Mouse (Mus musculus) neural tube, embryonic 11.5 days (tissue): Measurements from ENCODE around the gene Taco1. TPM values are rescaled to one million over a fixed set of nuclear protein-coding genes. Genes with fewer than 3 reads are reported as not detected.
A peak's percentile ranks its signal among the peaks of the same experiment; 100 is the strongest.

Experiments
- ATAC-seq: fragments of 200-750 bp; cut with Nextera tagmentation; 2 replicates; pipeline ENCODE4 v1.8.0; 2017; ENCODE audit warnings: moderate number of reproducible peaks, mild to moderate bottlenecking, moderate TSS enrichment, moderate library complexity; ENCODE audit not compliant: insufficient read depth, low FRiP score, low TSS enrichment
- DNase-seq: peaks from one replicate; pipeline ENCODE4 v3.0.0-alpha.2; 2015; ENCODE audit warnings: low spot score
- H3K27ac ChIP-seq: fragments of 300-500 bp; sonication (generic); 2 replicates; pipeline ENCODE4 v1.5.1; 2014; ENCODE audit warnings: low read depth, mild to moderate bottlenecking, low read length
- H3K27me3 ChIP-seq: fragments of 300-500 bp; sonication (generic); 2 replicates; pipeline ENCODE4 v1.6.1; 2014; ENCODE audit warnings: mild to moderate bottlenecking, low read length, mixed read lengths; ENCODE audit not compliant: control insufficient read depth, insufficient read depth
- H3K36me3 ChIP-seq: fragments of 300-500 bp; sonication (generic); 2 replicates; pipeline ENCODE4 v1.6.1; 2014; ENCODE audit warnings: mild to moderate bottlenecking, low read length, moderate library complexity, mixed read lengths; ENCODE audit not compliant: control insufficient read depth, insufficient read depth
- H3K4me1 ChIP-seq: fragments of 300-500 bp; sonication (generic); 2 replicates; pipeline ENCODE4 v1.6.1; 2014; ENCODE audit warnings: low read length, mixed read lengths; ENCODE audit not compliant: control insufficient read depth, insufficient read depth
- H3K4me2 ChIP-seq: fragments of 300-500 bp; sonication (generic); 2 replicates; pipeline ENCODE4 v1.6.1; 2014; ENCODE audit warnings: low read depth, mild to moderate bottlenecking, moderate library complexity
- H3K4me3 ChIP-seq: fragments of 300-500 bp; sonication (generic); 2 replicates; pipeline ENCODE4 v1.5.1; 2014; ENCODE audit warnings: low read depth, low read length
- H3K9ac ChIP-seq: fragments of 300-500 bp; sonication (generic); 2 replicates; pipeline ENCODE4 v1.6.1; 2014; ENCODE audit warnings: mild to moderate bottlenecking, low read length
- H3K9me3 ChIP-seq: fragments of 300-500 bp; sonication (generic); 2 replicates; pipeline ENCODE4 v1.6.1; 2016; ENCODE audit warnings: low read length; ENCODE audit not compliant: control insufficient read depth
- WGBS: fragments of 180-500 bp; shearing (Covaris S2); extraction: QIAGEN DNeasy Blood & Tissue Kit; methylation state at CpG from one replicate; pipeline ENCODE4 v1.1.7; 2014; 5-methylcytosine and 5-hydroxymethylcytosine counted together
- polyA plus RNA-seq: library from polyadenylated mRNA; unstranded; fragments of >200 nt; fragmentation: Nextera tagmentation; extraction: Ambion mirVana; gene quantifications from 2 replicates; pipeline ENCODE4 v1.2.1, GENCODE M21; 2014

Taco1 gene
- polyA plus RNA-seq, 1 experiment from 2014 or later: 7.9 TPM

DNA sequence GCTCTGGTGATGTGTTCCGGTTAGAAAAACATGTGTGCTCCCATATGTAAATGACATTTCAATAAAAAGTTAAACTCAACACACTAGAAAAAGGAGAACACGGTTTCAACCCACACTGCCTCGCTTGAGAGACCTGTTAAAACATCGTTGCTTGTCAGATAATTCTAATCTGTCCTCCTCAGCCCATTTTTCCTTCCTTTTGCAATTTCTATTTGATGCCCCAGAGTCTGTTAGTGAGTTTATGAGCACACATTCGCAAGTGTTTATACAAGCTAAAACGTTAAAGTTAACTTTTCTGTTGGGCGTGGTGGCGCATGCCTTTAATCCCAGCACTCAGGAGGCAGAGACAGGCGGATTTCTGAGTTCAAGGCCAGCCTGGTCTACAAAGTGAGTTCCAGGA, 30.9 kb upstream of the Taco1 start:
- 92% methylated on average over 9 of the region's 9 CpGs for whole genome bisulfite sequencing
- no peak for ATAC-seq
- no peaks in the 10 kb centered on the region for H3K9me3 ChIP-seq

DNA sequence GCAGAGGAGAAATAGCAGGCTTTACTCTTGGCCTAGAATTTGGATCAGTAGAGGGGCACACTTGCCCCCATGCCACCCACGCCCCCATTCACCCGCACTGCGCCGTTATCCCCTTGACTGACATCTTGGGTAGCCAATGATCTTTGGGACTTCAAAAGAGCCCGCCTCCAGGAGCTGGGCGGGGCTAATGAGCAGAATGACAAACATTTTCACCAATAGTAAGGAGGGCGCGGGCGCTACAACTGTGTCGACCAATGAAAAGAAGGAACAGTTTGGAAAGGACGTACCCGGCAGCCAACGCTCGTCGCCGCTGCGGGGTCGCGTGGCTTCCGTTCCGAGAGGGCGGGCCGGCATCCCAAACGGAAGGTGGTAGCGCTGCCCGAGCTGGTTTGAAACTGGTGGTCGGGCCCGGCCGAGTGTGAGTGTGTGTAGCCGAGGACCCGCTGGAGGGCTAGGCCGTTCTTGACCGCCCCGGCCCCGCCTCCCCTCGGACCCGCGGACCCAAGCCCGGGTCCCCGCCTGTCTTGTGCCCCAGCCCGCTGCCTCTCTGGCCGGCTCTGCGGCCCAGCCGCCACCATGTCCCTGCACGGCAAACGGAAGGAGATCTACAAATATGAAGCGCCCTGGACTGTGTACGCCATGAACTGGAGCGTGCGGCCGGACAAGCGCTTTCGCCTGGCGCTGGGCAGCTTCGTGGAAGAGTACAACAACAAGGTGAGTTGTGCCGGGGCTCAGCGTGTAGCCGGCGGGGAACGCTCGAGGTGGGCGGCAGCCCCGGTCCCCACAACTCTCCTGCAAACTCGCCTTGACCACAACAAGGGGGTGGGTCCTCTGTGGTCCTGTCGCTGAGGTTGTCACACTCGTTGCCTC, 29.1 kb upstream of the Taco1 start, which contains the start of gene Dcaf7:
TSS of gene Dcaf7 (plus strand) at position 325 of the 870 bp plus-strand sequence.
- peak; percentile 99 for ATAC-seq
- no peaks in the 10 kb centered on the region for H3K9me3 ChIP-seq
- DNase-seq: peak; percentile 99
- no peaks in the 10 kb centered on the region for H3K27me3 ChIP-seq
- H3K9ac ChIP-seq: peak within 1 kb of the TSS; percentile 84
- peak within 1 kb of the TSS; percentile 78 for H3K27ac ChIP-seq
- H3K4me3 ChIP-seq: peak within 1 kb of the TSS; percentile 100
- H3K4me1 ChIP-seq: peaks cover 6% of the 10 kb centered on the region
- WGBS: under 1% methylated on average over 65 of the region's 66 CpGs
- no peaks in the 10 kb centered on the region for H3K36me3 ChIP-seq
- H3K4me2 ChIP-seq: peak within 1 kb of the TSS; percentile 84

More for the DNA sequence above, 30.9 kb upstream of the Taco1 start:
- Histone ChIP-seq H3K27ac (no peak overlapping the region), H3K4me2 (no peak overlapping the region), H3K4me3 (no peak overlapping the region), H3K9ac (no peak overlapping the region), H3K27me3 (no peaks in the 10 kb centered on the region), H3K4me1 (peaks cover 6% of the 10 kb centered on the region), H3K36me3 (no peaks in the 10 kb centered on the region)
- no peak for DNase-seq

DNA sequence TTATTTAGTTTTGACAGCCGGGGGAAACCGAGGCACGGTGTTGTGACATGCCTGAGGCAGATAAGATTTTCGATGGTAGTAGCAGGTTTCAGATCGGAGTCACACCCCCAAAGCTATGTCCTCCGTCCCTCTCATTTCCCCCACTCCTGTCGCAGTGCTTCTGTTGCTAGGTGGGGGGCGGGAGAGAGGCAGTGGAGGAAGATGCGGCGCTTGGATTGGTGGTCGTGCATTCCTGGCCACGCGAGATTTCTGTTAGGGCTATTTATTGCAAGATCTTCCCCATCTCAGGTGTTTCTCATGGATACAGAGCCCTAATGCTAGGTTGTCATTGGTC, 28.5 kb upstream of the Taco1 start:
- peak; percentile 65 for DNase-seq
- peak; percentile 21; the same call in 1 of the 2 replicates for ATAC-seq
- H3K4me1 ChIP-seq: peaks cover 6% of the 10 kb centered on the region
- peak overlapping the region; percentile 100 for H3K4me3 ChIP-seq
- no peaks in the 10 kb centered on the region for H3K36me3 ChIP-seq
- WGBS: under 1% methylated on average over 13 of the region's 13 CpGs
- H3K27ac ChIP-seq: peak overlapping the region; percentile 78
- H3K9ac ChIP-seq: peak overlapping the region; percentile 84
- H3K4me2 ChIP-seq: peak overlapping the region; percentile 84
- H3K27me3 ChIP-seq: no peaks in the 10 kb centered on the region
- H3K9me3 ChIP-seq: no peaks in the 10 kb centered on the region

DNA sequence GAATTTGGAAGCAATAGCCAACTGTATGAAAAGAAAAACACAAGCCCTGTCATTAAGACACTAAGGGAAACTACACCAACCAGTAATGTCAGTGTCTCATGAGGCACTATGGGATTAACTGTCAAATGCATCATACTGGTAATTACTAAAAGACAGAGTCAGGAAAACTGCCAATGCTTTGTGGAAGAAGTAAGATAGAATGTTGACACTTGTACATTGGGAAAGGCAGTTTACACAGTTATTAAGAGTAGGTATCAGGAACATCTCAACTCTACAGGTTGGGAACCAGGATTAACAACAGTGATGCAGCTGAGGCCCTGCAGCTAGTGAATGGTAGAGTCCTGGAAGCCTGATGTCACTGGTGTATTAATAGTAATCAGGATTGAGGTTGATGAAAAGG, 21.5 kb upstream of the Taco1 start:
- Histone ChIP-seq H3K27me3 (no peaks in the 10 kb centered on the region), H3K4me1 (no peaks in the 10 kb centered on the region), H3K9me3 (no peaks in the 10 kb centered on the region), H3K9ac (no peak overlapping the region), H3K36me3 (peaks cover 5% of the 10 kb centered on the region), H3K4me2 (no peak overlapping the region), H3K27ac (no peak overlapping the region), H3K4me3 (no peak overlapping the region)
- ATAC-seq (no peak), DNase-seq (no peak)

DNA sequence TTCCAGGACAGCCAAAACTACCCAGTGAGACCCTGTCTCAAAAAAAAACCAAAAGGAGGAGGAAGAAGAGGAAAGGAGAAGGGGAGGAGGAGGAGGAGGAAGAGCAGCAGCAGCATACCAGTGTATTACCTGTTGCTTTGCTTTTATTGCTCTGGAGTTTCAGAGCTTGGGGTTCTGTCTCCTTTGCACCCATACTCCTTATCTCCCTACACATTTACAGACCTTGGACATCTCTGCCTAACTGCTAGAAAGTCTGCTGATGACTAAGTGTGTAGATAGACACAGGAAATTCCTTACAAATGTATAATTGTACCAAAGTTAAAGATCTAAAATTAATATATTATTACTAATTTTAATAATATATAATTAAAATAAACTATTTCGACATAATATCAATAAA, 20.6 kb upstream of the Taco1 start:
- no peak overlapping the region for H3K9ac ChIP-seq
- H3K27me3 ChIP-seq: no peaks in the 10 kb centered on the region
- WGBS: 95% methylated on average over 1 of the region's 1 CpGs
- no peak overlapping the region for H3K4me2 ChIP-seq
- no peak overlapping the region for H3K27ac ChIP-seq
- no peaks in the 10 kb centered on the region for H3K9me3 ChIP-seq
- ATAC-seq: no peak
- DNase-seq: no peak
- no peaks in the 10 kb centered on the region for H3K4me1 ChIP-seq
- H3K36me3 ChIP-seq: peaks cover 5% of the 10 kb centered on the region
- H3K4me3 ChIP-seq: no peak overlapping the region

DNA sequence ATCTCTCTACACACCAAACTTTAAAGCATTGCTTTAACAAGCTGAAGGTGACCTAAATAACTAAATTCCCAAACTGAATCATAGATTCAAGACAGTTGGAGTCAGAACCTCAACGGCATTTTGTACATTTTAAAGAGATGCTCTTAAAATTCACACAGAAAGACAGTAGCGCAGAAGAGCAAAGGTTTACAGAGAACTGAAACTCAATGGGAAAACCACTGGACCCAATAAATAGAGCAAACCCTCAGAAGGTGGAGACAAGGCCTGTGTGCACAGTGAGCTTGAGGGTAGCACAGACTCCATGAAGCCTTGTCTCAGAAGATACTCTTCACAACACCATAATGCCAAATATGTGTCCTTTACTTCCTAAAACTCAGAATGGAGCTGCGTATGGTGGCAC, 20.1 kb upstream of the Taco1 start:
- Histone ChIP-seq H3K4me3 (no peak overlapping the region), H3K4me2 (no peak overlapping the region), H3K9me3 (no peaks in the 10 kb centered on the region), H3K4me1 (no peaks in the 10 kb centered on the region), H3K36me3 (peaks cover 5% of the 10 kb centered on the region), H3K27me3 (no peaks in the 10 kb centered on the region), H3K9ac (no peak overlapping the region), H3K27ac (no peak overlapping the region)
- DNase-seq: no peak
- WGBS: 97% methylated on average over 3 of the region's 3 CpGs
- no peak for ATAC-seq

DNA sequence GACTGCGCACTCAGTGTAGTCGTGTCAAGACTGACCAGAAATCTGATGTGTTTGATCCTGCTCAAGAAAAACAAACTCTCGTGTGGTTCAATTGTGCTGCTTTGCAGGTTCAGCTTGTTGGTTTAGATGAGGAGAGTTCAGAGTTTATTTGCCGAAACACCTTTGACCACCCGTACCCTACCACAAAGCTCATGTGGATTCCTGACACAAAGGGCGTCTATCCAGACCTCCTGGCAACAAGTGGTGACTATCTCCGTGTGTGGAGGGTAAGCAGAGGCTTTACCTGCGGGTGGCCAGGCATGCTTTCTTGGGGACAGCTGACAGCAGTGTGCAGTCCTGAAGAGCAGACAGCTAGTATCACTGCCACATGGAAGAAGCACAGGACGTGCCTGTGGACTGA, 19.3 kb upstream of the Taco1 start:
- Histone ChIP-seq H3K4me1 (no peaks in the 10 kb centered on the region), H3K27me3 (no peaks in the 10 kb centered on the region), H3K9me3 (no peaks in the 10 kb centered on the region), H3K4me2 (no peak overlapping the region), H3K36me3 (peaks cover 8% of the 10 kb centered on the region), H3K27ac (no peak overlapping the region), H3K9ac (no peak overlapping the region), H3K4me3 (no peak overlapping the region)
- WGBS: 89% methylated on average over 9 of the region's 9 CpGs
- DNase-seq: no peak
- ATAC-seq: no peak

DNA sequence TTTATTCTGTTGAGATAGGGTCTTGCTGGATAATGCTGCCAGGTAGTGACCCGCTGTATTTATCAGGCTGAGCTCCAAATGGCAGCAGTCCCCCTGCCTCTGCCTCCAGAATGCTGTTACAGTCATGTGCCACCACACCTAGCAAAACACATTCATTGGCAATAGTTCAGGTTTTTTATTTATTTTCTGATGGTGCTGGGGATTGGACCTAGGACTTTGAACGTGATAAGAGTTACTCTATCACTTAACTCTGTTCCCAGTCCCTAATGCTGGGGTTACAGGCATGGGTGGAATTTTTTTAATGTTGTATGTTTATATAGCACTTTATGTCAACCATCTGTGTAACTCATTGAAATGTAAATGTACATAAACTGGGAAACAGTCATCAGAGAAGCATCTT, 11.9 kb upstream of the Taco1 start:
- ATAC-seq (no peak), DNase-seq (no peak)
- no peak overlapping the region for H3K4me3 ChIP-seq
- H3K36me3 ChIP-seq: peaks cover 15% of the 10 kb centered on the region; the same call in 1 of the 2 replicates
- no peak overlapping the region for H3K27ac ChIP-seq
- no peaks in the 10 kb centered on the region for H3K27me3 ChIP-seq
- no peak overlapping the region for H3K9ac ChIP-seq
- 98% methylated on average over 2 of the region's 2 CpGs for WGBS
- no peaks in the 10 kb centered on the region for H3K4me1 ChIP-seq
- H3K9me3 ChIP-seq: no peaks in the 10 kb centered on the region
- H3K4me2 ChIP-seq: no peak overlapping the region

DNA sequence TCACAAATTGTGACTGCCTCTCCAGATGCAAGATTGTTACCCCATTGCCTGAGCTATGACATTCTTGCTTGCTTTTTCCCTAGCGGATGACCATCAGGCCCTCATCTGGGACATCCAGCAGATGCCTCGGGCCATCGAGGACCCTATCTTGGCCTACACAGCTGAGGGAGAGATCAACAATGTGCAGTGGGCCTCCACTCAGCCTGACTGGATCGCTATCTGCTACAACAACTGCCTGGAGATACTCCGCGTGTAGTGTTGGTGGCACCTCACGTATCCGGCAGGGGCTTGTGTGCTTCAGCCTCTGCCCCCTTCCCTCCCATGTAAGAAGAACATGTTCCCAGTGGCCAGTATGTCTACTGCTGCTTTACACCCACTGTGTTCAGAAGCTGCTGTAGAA, 11.3 kb upstream of the Taco1 start:
- DNase-seq (no peak), ATAC-seq (no peak)
- Histone ChIP-seq H3K4me3 (no peak overlapping the region), H3K4me1 (no peaks in the 10 kb centered on the region), H3K27ac (no peak overlapping the region), H3K9me3 (no peaks in the 10 kb centered on the region), H3K36me3 (peaks cover 13% of the 10 kb centered on the region; the same call in 1 of the 2 replicates), H3K9ac (no peak overlapping the region), H3K27me3 (no peaks in the 10 kb centered on the region), H3K4me2 (no peak overlapping the region)
- WGBS: 99% methylated on average over 8 of the region's 8 CpGs
